Mouse (Mus musculus) liver, postnatal 0 days (tissue): Measurements from ENCODE around the gene Cacfd1.

Source experiments
- CTCF ChIP-seq: sonication (generic); IDR thresholded peaks from 2 replicates; pipeline ENCODE4 v1.5.1; 2016; ENCODE audit warnings: antibody characterized with exemption, low read depth
- EP300 ChIP-seq: IDR thresholded peaks from 2 replicates; pipeline ENCODE4 v1.6.1; 2016; ENCODE audit warnings: antibody characterized with exemption, low read depth, mild to moderate bottlenecking

GRCm38 (mm10) chr2:26973116-26973515 is 36.6 kb upstream of the Cacfd1 start, which contains the start of gene Adamts13:
- TF ChIP-seq EP300 = no peak
- TF ChIP-seq CTCF = no peak
